Mouse (Mus musculus) kidney, postnatal 25 days (tissue): ENCODE measurements around the gene Fcgr1.
A peak's percentile ranks its signal among the peaks of the same experiment; 100 is the strongest.
"Not testable (repeated sequence)": the region's sequence is repeated elsewhere in the genome, so short reads cannot be mapped to it uniquely, and the experiment has no call there.

ENCODE experiments used
- DNase-seq, 2 experiments: peaks; one replicate each; pipeline ENCODE4 v3.0.0; 2021; ENCODE audit warnings: mixed read lengths in 2 of 2

The Fcgr1 gene

GRCm38 (mm10) chr3:96293787-96294186 lies at the start of gene Fcgr1:
Gene Fcgr1, minus strand, starts transcription at chr3:96293969.
- no peak for DNase-seq

- DNase-seq = not testable (repeated sequence)
These were observed 48.9 kb upstream of the Fcgr1 start for GRCm38 (mm10) chr3:96342652-96343051.

DNA sequence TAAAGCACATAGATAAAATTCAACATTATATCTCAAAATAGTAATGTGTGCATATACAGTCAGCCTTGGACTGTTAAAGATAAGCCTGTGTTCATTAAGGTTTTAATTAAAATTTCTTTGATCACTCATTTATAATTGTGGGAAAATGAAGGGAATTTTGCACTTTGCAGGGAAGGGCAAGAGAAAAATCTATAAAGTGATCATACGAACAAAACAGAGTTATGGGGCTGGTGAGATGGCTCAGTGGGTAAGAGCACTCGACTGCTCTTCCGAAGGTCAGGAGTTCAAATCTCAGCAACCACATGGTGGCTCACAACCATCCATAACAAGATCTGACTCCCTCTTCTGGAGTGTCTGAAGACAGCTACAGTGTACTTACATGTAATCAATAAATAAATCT lies 48.3 kb upstream of the Fcgr1 start:
- DNase-seq = not testable (repeated sequence)

- no peak for DNase-seq
These were observed 47.0 kb upstream of the Fcgr1 start for GRCm38 (mm10) chr3:96340611-96341312.

DNA sequence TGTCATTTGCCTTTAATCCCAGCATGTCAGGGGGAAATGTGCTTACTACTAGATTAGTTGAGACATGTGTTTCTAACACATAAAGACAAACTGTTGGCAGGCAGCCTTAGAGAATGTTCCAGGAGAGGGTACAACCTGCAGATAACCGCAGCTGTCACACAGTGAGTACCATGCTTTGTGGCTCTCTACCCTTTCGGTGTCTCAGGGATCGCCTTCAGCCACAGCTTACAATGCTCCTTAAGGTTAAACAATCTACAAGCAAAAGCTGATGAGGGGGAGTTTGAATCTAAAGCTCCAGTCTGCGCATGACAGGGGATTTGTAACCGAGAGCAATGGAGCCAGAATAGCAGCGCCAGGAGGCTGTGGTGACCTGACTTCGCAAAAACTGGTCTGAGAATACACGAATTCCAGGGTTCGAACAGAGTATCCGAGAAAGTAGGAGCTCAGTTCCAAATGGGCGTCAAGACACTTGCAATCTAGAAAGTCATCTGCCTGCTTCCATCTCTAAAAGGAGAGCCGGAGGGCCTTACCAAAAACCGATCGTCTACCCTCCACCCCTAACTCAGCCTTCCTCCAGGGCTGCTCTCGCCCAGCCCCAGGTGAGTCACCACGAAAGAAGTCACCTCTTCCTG lies 45.2 kb upstream of the Fcgr1 start:
- no peak for DNase-seq

DNA sequence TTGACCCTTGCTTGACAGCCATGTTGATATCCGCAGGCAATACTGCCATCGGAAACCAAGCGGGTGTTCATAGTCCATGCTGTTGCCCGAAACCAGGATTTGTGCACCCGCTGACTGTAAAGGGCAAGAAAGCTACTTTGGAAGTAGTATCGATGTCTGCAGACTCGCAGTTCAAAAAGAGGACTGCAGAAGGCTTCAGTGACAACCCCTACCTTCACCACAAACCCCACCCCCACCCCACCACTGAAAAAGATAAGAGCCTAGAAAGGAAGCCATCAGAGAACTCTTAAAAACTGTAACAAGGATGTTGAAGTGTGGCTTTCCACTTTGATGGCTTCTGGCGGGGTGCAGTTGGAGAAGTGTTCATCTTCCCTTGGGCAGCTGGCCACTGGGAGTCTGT lies 44.3 kb upstream of the Fcgr1 start:
- DNase-seq = no peak

DNA sequence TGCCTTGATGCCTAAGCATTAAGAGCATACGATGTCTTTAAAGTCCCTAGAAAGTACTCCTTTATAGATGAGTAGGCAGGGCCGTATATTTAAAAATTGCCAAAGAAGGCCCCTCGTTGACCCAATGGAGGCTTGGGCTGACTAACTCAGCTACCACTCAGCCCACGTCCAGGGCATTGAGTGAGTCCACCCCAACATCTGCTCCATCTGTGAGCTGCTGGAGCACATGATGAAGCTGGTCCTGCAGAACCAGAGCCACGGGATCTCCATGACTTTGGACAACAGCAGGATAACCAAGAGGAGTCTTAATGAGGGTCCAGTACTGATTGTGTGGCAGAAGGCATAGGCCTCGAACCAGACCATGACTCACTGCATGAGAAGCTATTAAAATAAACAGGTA lies 43.5 kb upstream of the Fcgr1 start:
- DNase-seq = no peak

DNA sequence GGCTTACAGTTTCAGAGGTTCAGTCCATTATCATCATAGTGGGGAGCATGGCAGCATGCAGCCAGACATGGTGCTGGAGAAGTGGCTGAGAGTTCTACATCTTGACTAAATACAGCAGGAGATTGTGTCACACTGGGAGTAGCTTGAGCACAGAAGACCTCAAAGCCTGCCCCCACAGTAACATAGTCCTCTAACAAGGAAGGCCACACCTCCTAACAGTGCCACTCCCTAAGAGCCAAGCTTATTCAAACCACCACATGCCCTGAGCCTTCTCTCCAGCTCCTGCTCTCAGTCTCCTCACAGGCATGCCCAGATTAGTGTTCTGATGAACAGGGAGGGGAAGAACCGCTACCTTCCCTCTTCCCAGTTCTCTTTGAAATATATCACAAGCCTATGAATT lies 42.9 kb upstream of the Fcgr1 start:
- no peak for DNase-seq

- no peak for DNase-seq
These were observed 41.8 kb upstream of the Fcgr1 start for GRCm38 (mm10) chr3:96335591-96335990.

DNA sequence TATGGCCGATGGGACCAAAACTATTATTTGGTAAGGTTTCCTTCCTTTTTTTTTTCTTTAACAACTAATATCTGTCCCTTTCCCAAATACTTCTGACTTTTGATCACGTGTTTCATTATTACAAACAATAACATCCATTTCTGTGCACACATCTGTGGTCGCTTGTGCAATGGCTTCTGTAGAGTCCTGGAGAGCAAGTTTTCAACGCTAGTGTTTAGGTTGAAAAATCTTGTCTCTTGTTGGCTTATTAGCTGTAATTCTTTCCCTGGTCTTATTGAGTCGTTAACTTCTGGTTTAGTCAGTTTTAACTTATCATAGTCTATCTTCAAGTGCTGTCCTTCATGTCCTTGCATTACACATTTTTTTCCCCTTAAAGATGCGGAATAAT lies 41.4 kb upstream of the Fcgr1 start:
- no peak for DNase-seq

DNA sequence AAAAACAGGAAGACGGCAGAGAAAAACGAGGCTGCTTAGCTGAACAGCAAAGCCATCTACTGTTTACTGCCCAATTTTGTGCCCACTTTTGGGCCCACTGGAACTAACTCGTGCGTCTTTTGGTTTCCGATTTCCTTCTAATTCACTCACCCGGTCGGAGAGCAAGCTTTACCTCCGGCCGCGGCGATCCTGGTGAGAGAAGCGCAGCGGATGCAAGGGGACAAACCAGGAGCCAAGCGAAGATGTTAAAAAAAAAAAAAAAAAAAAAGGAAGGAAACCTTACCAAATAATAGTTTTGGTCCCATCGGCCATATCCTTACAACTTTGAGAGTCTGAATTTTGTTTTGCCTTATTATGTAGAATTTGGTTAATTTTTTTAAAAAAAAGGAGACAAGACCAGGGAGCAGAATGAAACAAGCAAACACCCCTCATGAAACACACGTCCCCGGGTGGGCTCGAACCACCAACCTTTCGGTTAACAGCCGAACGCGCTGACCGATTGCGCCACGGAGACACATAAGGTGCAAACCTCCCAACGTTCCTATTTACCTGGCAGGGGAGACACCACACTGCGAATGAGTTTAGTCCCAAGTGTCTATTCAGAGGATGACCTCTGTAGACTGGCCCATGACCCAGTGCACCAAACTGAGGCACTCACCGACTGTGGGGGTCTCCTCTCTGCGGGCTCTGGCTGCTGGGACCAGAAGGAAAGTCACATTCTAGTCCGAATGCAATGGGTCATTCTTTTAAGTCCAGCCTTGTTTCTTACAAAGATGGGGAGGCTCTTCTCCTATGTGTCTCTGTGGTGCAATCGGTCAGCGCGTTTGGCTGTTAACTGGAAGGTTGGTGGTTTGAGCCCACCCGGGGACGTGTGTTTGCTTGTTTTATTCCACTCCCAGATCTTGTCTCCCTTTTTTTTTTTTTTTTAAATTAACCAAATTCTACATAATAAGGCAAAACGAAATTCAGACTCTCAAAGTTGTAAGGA lies 40.7 kb upstream of the Fcgr1 start:
- no peak for DNase-seq

DNA sequence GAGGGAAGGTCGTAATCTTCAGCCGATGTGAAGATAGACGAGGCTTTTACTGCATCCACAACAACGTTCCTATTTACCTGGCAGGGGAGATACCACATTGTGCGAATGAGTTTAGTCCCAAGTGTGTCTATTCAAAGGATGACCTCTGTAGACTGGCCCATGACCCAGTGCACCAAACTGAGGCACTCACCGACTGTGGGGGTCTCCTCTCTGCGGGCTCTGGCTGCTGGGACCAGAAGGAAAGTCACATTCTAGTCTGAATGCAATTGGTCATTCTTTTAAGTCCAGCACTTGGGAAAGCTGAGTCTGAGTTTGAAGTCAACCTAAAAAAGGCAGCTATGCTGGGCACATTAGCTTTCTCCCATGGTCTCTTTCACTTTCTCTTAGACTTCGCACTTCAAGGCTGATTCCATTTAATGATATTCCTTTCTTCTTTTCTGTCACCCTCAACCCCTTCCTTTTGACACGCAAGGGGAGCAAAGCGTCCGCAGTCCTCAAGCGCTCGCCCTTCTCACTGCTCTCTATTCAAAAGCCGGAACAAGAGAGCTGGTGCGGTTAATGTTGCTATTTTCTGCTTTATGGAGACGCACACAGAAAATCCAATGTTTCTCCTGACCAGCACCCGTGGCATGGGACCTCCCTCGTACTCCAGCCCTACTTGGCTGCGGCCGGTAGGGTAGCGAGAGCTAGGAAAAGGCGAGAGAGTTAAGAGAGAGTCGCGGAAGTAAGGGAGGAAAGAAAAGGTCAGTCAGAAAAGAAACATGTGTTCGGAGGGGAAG lies 39.8 kb upstream of the Fcgr1 start:
- DNase-seq = no peak

- DNase-seq = no peak
These were observed 39.0 kb upstream of the Fcgr1 start for GRCm38 (mm10) chr3:96332631-96333395.

- DNase-seq = no peak
These were observed 38.2 kb upstream of the Fcgr1 start for GRCm38 (mm10) chr3:96332000-96332399.

GRCm38 (mm10) chr3:96331438-96331837 lies 37.7 kb upstream of the Fcgr1 start:
- DNase-seq = no peak

- DNase-seq = no peak
These were observed 36.8 kb upstream of the Fcgr1 start for GRCm38 (mm10) chr3:96330603-96331002.

- no peak for DNase-seq
These were observed 36.4 kb upstream of the Fcgr1 start for GRCm38 (mm10) chr3:96330181-96330580.

DNA sequence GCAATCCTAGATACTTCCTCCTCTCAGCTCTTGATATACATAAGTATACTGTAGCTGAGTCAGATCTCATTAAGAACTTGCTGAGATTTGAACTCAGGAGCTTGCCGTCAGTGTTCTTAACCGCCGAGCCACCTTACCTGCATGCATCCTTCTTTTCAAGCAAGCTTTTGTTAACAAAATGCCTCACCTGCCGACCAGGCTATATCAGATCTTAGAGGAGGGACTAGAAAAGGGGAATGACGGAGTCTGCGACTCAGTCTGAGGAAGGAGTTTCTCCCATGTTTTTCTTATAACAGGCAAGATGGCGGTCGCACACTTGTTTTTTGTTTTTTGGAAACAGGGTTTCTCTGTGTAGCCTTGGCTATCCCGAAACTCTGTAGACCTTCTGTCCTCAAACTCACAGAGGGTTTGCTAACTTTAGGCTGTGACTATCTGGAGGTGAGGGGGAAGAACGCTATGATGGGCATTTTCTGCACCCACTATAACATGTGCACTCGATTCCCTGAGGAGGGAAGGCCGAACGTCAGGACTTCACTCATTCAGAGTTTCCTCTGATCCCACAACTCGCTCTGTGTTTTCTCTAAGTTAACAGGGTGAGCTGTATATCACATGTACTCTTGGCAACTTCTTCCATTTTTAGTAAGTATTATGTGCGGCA lies 35.1 kb upstream of the Fcgr1 start:
- no peak for DNase-seq

- peak; percentile 16 to 44 for DNase-seq
These were observed 34.4 kb upstream of the Fcgr1 start for GRCm38 (mm10) chr3:96328060-96328729.

DNA sequence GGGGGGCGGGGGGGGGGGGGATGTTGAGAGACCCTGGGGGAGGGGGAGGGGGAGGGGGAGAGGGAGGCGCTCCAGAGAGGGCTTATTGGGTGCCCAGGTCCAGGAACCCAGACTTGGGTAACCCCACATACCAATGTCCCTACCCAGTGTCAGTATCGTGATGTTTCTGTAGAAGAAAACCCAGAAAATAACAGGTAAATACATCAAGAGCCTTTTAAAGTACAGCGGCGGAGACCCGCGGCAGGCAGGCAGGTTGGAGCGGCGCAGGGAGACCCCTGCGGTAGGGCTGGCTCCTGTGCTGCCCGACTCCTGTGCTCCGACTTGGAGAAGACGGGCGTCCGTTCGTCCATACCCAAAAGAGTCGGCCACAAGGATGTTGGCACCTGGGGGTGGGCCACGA lies 33.9 kb upstream of the Fcgr1 start:
- no peak for DNase-seq

DNA sequence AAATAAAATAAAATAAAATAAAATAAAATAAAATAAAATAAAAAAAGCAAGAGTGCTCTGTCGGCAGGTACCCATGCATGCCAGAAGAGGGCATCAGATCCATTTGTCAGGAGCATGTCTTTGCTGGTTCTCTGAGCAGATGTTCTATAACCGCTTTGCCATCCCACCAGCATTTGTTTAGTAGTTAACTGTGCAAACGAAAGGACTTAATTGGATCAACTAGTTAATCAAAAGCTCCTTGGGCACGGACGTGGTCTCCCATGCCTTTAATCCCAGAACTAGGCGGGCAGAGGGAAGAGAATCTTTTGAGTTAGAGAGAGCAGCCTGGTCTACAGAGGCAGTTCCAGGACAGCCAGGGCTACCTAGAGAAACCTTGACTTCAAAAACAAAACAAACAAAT lies 33.4 kb upstream of the Fcgr1 start:
- DNase-seq = no peak
